Mouse (Mus musculus) CH12.LX (cell line): ENCODE data around the gene Wt1.

Experiments used
- BHLHE40 ChIP-seq: IDR thresholded peaks from 2 replicates; pipeline ENCODE4 v1.6.1; 2011; ENCODE audit warnings: mild to moderate bottlenecking, low read depth, low read length, improper control_type of control experiment
- CTCF ChIP-seq, 2 experiments: IDR thresholded peaks in 1 of 2; conservative IDR thresholded peaks in 1 of 2; 2 replicates each; pipeline ENCODE4 v1.5.1; 2011 to 2012; ENCODE audit warnings: low read depth in 2 of 2, low read length in 2 of 2, improper control_type of control experiment in 1 of 2, inconsistent platforms in 1 of 2, mild to moderate bottlenecking in 1 of 2, moderate library complexity in 1 of 2
- E2F4 ChIP-seq: IDR thresholded peaks from 2 replicates; pipeline ENCODE4 v1.6.1; 2011; ENCODE audit warnings: low read depth, low read length, improper control_type of control experiment; ENCODE audit not compliant: insufficient replicate concordance
- EP300 ChIP-seq: IDR thresholded peaks from 2 replicates; pipeline ENCODE4 v1.6.1; 2011; ENCODE audit warnings: low read length, improper control_type of control experiment
- HCFC1 ChIP-seq: IDR thresholded peaks from 2 replicates; pipeline ENCODE4 v1.6.1; 2012; ENCODE audit warnings: low read depth, mild to moderate bottlenecking, inconsistent platforms, low read length, improper control_type of control experiment
- IRF4 ChIP-seq: IDR thresholded peaks from 2 replicates; pipeline ENCODE4 v1.6.1; 2014; ENCODE audit warnings: low read depth, mild to moderate bottlenecking, inconsistent platforms, low read length, improper control_type of control experiment
- MXI1 ChIP-seq: IDR thresholded peaks from 2 replicates; pipeline ENCODE4 v1.6.1; 2011; ENCODE audit warnings: mild to moderate bottlenecking, low read depth, low read length, improper control_type of control experiment
- POLR2A ChIP-seq: IDR thresholded peaks from 2 replicates; pipeline ENCODE4 v1.6.1; 2011; ENCODE audit warnings: low read depth, mild to moderate bottlenecking, improper control_type of control experiment, low read length
- USF1 ChIP-seq: IDR thresholded peaks from 2 replicates; pipeline ENCODE4 v1.6.1; 2014; ENCODE audit warnings: low read depth, mild to moderate bottlenecking, inconsistent platforms, low read length, improper control_type of control experiment
- ZKSCAN1 ChIP-seq: IDR thresholded peaks from 2 replicates; pipeline ENCODE4 v1.6.1; 2012; ENCODE audit warnings: low read depth, inconsistent platforms, low read length, improper control_type of control experiment, borderline replicate concordance
- ZMIZ1 ChIP-seq: IDR thresholded peaks from 2 replicates; pipeline ENCODE4 v1.6.1; 2012; ENCODE audit warnings: low read depth, mild to moderate bottlenecking, inconsistent platforms, low read length, improper control_type of control experiment

DNA sequence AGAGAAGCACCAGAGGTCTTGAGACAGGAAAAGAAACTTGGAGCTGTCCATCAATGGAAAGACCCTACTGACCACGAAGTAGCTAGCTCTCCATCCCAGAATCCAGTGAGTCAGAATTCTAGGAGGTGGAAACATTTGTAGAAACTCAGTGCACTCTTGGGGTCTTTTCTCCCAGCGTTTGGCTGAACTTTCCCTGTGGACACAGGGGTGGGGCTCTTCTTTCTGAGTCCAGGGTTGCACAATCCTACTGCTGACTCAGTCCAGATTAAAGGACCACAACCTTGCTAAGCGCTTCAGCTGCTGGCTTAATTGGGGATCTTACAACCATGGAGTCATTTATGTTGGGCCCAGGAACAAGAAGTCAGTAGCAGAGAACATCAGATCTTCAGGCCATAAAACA is 41.8 kb downstream of the Wt1 start:
- TF ChIP-seq ZKSCAN1 (no peak), USF1 (no peak), CTCF (conservative IDR thresholded peaks at IDR 0.05 in 1 of 2, IDR thresholded peaks at IDR 0.05 in 1 of 2; ENCODE audit: low read depth in 2 of 2, low read length in 2 of 2) (no peak), E2F4 (no peak), BHLHE40 (no peak), IRF4 (no peak), MXI1 (no peak), HCFC1 (no peak), EP300 (no peak), POLR2A (no peak), ZMIZ1 (no peak)
